Mouse (Mus musculus): ENCODE measurements around the gene Ly6c2.
A peak's percentile ranks its signal among the peaks of the same experiment; 100 is the strongest.

DNA sequence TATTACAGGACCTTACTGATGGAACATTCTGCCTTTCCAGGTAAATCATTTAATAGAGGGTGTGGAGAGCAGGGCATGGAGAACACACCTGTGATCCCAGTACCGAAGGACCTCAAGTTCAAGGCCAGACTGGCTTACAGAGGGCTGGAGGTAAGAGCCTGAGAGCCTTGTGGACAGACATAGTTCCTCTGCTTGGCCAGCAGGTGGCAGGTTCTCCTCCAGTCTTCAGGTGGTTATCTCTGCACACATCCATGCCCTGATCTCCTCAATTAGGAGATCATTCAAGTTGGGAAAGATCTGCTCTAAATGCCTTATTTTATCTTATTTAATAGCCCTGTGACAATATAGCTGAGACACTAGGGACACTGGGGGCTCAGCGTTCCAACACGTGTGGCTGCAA, 32.0 kb upstream of the Ly6c2 start:
- no peak for TF ChIP-seq POLR2A (IDR thresholded peaks at IDR 0.05; ENCODE audit: low read depth, low read length)
- peak; percentile 34; the same call in 1 of the 2 replicates for TF ChIP-seq CTCF (IDR thresholded peaks at IDR 0.05; ENCODE audit: borderline replicate concordance, insufficient read depth, low read length)
